Mouse (Mus musculus): ENCODE measurements around the gene Lhx4.

- TF ChIP-seq CTCF (conservative IDR thresholded peaks at IDR 0.05; ENCODE audit: low read length): no peak
- TF ChIP-seq POU5F1 (IDR thresholded peaks at IDR 0.05; ENCODE audit: borderline replicate concordance, low read length): no peak
Measured at GRCm38 (mm10) chr1:155715366-155715765, 36.1 kb downstream of the Lhx4 start.
